Mouse (Mus musculus): ENCODE measurements around the gene Saa3.
"Not testable (repeated sequence)": the region's sequence is repeated elsewhere in the genome, so short reads cannot be mapped to it uniquely, and the experiment has no call there.

Saa3 gene

GRCm38 (mm10) chr7:46715600-46715999 lies at the start of gene Saa3:
TSS of gene Saa3 (minus strand) at chr7:46715700.
- no peak for DNase-seq (ENCODE audit: low read depth, low spot score)

DNA sequence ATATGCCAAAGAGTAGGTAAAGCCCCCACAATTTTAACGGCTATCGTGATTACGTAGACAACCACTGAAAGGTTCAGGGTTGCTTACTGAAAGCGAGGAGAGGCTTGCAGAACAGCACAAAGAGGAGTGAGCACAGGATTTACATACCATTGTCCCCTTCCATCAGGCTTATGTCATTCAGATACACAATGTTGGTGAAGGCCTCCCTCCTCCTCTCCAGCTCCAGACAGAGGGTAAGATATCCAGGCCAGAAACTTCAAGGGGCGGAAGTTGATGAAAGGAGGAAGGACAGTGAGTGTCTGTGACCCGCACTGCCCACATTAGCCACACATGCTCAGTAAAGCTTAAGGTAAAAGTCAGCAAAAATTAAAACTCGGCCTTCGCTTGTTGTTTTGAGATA lies 49.2 kb upstream of the Saa3 start:
- no peak for DNase-seq (ENCODE audit: low read depth, low spot score)

DNA sequence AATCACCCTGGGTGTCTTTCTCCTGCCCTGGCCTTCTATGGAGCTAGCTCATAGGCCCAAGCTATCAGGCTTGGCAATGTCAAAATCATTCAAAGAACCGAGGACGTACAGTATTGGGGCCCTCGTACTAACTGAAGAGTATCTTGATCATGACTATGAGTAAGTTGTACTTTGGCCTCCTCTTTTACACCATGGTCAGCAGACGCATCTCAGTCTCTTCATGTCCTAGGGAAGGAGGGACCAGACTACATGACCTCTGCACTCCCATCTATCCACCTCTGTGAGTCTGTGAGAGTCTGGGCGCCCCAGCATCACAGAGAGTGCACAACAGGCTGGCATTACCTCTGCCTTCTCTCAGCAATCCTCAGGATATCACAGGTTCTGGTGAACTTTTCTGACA lies 47.1 kb upstream of the Saa3 start:
- DNase-seq (ENCODE audit: low read depth, low spot score) = no peak

DNA sequence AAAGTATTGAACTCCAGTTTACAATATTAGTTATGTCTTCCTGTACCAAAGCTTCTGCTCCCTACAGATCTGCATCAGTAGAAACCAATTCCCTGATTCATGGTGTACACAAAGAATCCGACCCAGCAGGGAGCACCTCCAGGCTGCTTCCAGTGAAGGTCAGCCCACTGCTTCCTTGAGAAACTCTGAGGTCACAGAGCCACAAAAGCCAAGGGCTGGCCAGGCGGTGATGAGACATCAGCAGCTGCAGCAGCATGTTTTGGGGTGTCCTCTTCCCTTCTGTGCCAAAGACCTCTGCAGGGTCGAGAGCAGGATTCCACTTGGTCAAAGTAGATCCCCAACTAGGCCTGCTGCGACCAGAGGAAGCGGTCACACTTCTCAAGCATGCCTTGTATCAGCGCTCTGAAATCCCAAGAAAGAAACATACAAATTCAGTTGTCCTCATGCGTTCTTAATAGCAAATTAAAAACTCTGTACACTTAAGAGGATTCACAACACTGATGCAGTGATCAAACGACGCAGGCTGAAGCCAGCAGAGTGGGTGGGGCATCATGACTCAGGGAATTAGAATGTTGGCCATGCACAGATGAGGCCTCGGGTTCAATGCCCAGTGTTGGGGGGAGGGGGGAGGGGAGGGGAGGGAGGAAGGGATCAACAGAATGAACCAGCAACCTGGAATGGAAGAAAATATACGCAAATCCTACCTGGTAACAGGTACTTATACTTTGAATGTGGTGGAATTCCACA lies 45.7 kb upstream of the Saa3 start:
- DNase-seq (ENCODE audit: low read depth, low spot score) = no peak

GRCm38 (mm10) chr7:46751490-46751889 lies 36.0 kb upstream of the Saa3 start, which contains the start of gene Saa2:
TSS of gene Saa2 (plus strand) at chr7:46751790.
- DNase-seq (ENCODE audit: low read depth, low spot score) = no peak

DNA sequence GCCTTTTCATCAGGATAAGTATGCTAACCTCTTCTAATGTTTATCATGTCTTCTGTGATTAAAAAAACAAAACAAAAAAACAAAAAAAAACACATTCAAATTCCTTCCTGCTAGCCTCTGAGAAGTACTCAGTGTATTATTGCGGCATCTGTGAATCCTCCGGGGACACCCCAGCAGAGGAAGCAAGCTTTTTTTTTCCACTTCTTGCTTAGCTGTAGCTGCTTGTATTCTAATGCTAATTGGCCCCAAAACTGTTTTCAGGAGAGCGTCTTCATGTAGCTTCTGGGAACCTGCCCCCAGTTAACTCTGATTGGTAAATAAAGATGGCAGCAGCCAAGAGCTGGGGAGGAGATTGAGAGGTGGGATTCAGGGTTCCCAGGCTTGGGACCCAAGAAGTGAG lies 33.0 kb upstream of the Saa3 start:
- no peak for DNase-seq (ENCODE audit: low read depth, low spot score)

GRCm38 (mm10) chr7:46746381-46746780 lies 30.9 kb upstream of the Saa3 start:
- no peak for DNase-seq (ENCODE audit: low read depth, low spot score)

GRCm38 (mm10) chr7:46745816-46746215 lies 30.3 kb upstream of the Saa3 start:
- no peak for DNase-seq (ENCODE audit: low read depth, low spot score)

GRCm38 (mm10) chr7:46742880-46743279 lies 27.4 kb upstream of the Saa3 start, which contains the start of gene Saa1:
TSS of gene Saa1 (minus strand) at chr7:46742980.
- DNase-seq (ENCODE audit: low read depth, low spot score) = not testable (repeated sequence)

DNA sequence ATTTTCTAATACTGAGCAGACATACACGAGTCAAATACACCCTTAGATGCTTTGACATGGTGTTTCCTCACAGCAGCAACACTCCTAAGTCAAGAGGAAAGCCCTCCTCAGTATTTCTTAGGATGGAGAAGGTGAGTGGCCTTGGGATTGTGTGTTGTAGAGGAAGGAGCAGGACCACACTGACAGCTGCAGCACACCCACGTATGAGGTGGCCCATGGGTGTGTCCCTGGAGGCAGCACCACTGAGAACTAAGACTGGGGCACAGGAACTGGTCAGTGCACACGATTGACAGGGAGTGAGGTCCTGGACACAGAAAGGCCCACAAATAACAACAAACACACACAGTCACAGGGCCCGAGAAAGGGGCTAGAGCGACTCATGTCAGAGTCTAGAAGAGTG lies 24.5 kb upstream of the Saa3 start:
- not testable (repeated sequence) for DNase-seq (ENCODE audit: low read depth, low spot score)

- DNase-seq (ENCODE audit: low read depth, low spot score) = no peak
Measured at GRCm38 (mm10) chr7:46738561-46739460, 23.3 kb upstream of the Saa3 start.

DNA sequence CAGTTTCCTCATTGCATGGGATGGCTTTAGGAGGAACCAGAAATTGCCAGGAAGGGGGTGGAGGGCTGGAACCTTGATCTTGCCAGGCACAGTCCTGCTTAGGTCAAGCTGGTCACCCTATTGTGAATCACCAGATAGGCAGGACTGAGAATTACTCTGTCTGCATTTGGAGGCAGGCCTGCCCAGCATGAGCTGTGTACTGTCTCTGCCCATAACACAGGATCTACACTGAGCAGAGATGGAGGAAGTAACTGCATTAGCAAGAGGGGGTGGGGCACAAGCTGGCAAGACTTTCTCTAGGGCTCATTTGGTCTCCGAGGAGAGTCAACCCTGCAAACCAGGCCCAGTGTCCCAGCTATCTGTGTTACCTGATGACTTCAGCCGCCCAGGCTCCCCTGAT lies 19.5 kb upstream of the Saa3 start:
- DNase-seq (ENCODE audit: low read depth, low spot score) = no peak

GRCm38 (mm10) chr7:46732458-46732857 lies 17.0 kb upstream of the Saa3 start, which contains the start of gene Saa4:
TSS of gene Saa4 (minus strand) at chr7:46732603.
- no peak for DNase-seq (ENCODE audit: low read depth, low spot score)

- no peak for DNase-seq (ENCODE audit: low read depth, low spot score)
Measured at GRCm38 (mm10) chr7:46727584-46727983, 12.1 kb upstream of the Saa3 start.

DNA sequence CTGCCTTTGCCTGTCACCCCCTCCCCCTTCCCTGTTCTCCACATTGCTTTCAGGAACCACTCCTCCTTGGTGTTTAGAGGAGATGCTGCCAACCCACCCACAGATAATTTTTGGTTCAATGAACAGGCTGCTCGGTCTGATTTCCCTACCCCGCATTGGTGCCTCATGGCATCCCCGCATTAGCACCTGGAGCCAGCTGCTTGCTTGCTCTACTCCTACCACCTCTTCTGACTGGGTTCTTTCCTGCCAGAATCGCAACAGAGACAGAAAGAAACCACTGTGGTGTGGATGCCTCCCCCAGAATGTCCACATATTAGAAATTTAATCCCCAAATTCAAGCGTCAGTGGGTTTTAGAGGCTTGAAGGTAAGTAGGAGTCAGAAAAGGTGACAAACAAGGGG lies 8.9 kb upstream of the Saa3 start:
- DNase-seq (ENCODE audit: low read depth, low spot score) = peak; percentile 71

- no peak for DNase-seq (ENCODE audit: low read depth, low spot score)
Measured at GRCm38 (mm10) chr7:46723849-46724248, 8.3 kb upstream of the Saa3 start.

GRCm38 (mm10) chr7:46723354-46723753 lies 7.9 kb upstream of the Saa3 start:
- no peak for DNase-seq (ENCODE audit: low read depth, low spot score)

- peak; percentile 80 for DNase-seq (ENCODE audit: low read depth, low spot score)
Measured at GRCm38 (mm10) chr7:46720460-46720859, 5.0 kb upstream of the Saa3 start.

- DNase-seq (ENCODE audit: low read depth, low spot score) = peak; percentile 65
Measured at GRCm38 (mm10) chr7:46719526-46719925, 4.0 kb upstream of the Saa3 start.

DNA sequence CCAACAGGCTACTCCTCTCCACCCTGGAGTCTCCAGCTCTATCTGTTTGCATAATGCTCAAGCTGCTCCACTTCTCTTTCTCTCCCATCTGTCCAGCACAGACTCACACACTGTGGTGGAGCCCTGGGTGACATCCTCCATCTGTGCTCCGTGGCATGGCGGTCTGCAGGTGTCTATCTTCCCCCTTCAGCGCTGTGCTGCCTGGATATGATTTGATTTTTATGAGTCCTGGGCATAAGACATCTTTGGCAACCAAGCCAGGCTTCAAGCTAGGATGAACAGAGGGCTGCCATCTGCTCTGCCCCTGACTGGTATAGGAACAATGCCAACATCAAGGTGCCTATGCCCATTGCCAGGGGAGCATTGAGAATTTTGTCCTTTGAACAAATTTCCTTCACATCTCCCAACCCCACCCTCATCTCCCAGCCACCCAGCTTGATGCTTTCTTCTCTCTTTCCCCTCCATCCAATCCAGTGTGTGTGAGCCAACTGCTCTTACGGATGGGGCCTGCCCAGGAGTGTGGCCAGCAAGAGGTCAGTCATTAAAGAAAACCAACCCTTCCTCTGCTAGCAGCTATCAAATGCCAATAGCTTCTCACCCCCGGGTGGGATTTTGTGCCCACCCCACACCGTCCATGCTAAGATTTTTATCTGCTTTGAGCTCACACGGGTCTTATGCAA lies 3.2 kb upstream of the Saa3 start:
- peak; percentile 99 for DNase-seq (ENCODE audit: low read depth, low spot score)

GRCm38 (mm10) chr7:46716897-46717296 lies 1.4 kb upstream of the Saa3 start:
- DNase-seq (ENCODE audit: low read depth, low spot score) = peak; percentile 80

DNA sequence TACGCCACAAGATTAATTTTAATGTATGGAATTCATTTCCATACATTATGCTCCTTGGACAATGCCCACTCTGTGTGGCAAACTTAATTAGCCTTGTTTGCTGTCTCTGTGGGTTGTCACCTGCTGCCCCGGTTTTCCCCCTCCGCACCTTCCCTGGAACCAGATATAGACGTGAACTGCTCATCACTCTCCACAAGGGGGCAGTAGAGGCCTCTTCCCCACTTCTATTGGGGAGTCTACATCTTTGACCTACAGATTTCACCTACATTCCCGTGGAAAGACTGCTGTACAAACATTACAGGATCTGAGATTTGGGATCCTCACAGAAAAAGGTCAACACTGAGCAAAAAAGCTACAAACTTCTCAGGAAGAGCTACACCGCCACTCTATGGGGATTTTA lies 982 bp downstream of the Saa3 start:
- DNase-seq (ENCODE audit: low read depth, low spot score) = peak; percentile 82
